Mouse (Mus musculus) spleen, adult 2 months (tissue): Measurements from ENCODE around the gene AW011738. TPM values are rescaled to one million over a fixed set of nuclear protein-coding genes. Genes with fewer than 3 reads are reported as not detected.

ENCODE experiments used
- DNase-seq, 2 experiments: peaks; one replicate each; pipeline versions ENCODE4 v3.0.0 to v3.0.0-alpha.2; 2012 to 2021; ENCODE audit warnings: low spot score in 2 of 2, low read depth in 1 of 2
- H3K27ac ChIP-seq: fragments of 200-500 bp; 2 replicates; pipeline ENCODE4 v1.5.1; 2012; ENCODE audit warnings: low read length, inconsistent platforms; ENCODE audit not compliant: insufficient read depth
- H3K27me3 ChIP-seq: fragments of 200-500 bp; 2 replicates; pipeline ENCODE4 v1.6.1; 2012; ENCODE audit warnings: mild to moderate bottlenecking, moderate library complexity, low read length, inconsistent platforms; ENCODE audit not compliant: control insufficient read depth, insufficient read depth
- H3K36me3 ChIP-seq: fragments of 200-500 bp; 2 replicates; pipeline ENCODE4 v1.6.1; 2012; ENCODE audit warnings: mild to moderate bottlenecking, low read length, inconsistent platforms; ENCODE audit not compliant: control insufficient read depth, insufficient read depth
- H3K4me1 ChIP-seq: fragments of 200-500 bp; 2 replicates; pipeline ENCODE4 v1.6.1; 2011; ENCODE audit warnings: inconsistent platforms; ENCODE audit not compliant: control insufficient read depth, insufficient read depth, insufficient read length
- H3K4me3 ChIP-seq: fragments of 200-500 bp; 2 replicates; pipeline ENCODE4 v1.5.1; 2011; ENCODE audit warnings: mild to moderate bottlenecking, inconsistent platforms; ENCODE audit not compliant: insufficient read depth, insufficient read length; ENCODE audit errors: extremely low read depth
- CTCF ChIP-seq: fragments of 200-500 bp; IDR thresholded peaks from 2 replicates; pipeline ENCODE4 v1.5.1; 2011; ENCODE audit warnings: mild to moderate bottlenecking, inconsistent platforms; ENCODE audit not compliant: insufficient read depth, insufficient read length, insufficient replicate concordance; ENCODE audit errors: extremely low read depth
- POLR2A ChIP-seq: fragments of 200-500 bp; IDR thresholded peaks from 2 replicates; pipeline ENCODE4 v1.6.1; 2011; ENCODE audit warnings: low read depth, low read length, inconsistent platforms
- WGBS: fragments of 180-500 bp; shearing (Covaris S2); methylation state at CpG from one replicate; pipeline ENCODE4 v1.1.7; 2018; 5-methylcytosine and 5-hydroxymethylcytosine counted together
- polyA plus RNA-seq: library from polyadenylated mRNA; depleted of rRNA; stranded (reverse); fragments of >200 nt; gene quantifications from 2 replicates; pipeline ENCODE4 v1.2.3, GENCODE M21; 2012; rRNA removed

AW011738 gene
- 10.6 TPM in 2 replicates for polyA plus RNA-seq

- WGBS = under 1% methylated on average over 37 of the region's 39 CpGs
- Histone ChIP-seq H3K27me3 (no peaks in the 10 kb centered on the region), H3K4me1 (peaks cover 5% of the 10 kb centered on the region; the same call in 1 of the 2 replicates), H3K4me3 (peak within 1 kb of the TSS; percentile 79), H3K27ac (peak within 1 kb of the TSS; percentile 88), H3K36me3 (no peaks in the 10 kb centered on the region)
- peak; percentile 54 to 68 for DNase-seq
- TF ChIP-seq CTCF (no peak), POLR2A (peak; percentile 83)
Observed at GRCm38 (mm10) chr4:156203001-156203412, at the start of gene AW011738. AW011738 (plus strand) TSS chr4:156203304.

GRCm38 (mm10) chr4:156154771-156155170 is 48.3 kb upstream of the AW011738 start:
- WGBS = 91% methylated on average over 3 of the region's 3 CpGs

GRCm38 (mm10) chr4:156166477-156166876 is 36.6 kb upstream of the AW011738 start:
- TF ChIP-seq POLR2A = no peak
- no peak for TF ChIP-seq CTCF
- DNase-seq = no peak
- H3K4me3 ChIP-seq = no peak overlapping the region
- H3K36me3 ChIP-seq = no peaks in the 10 kb centered on the region
- no peak overlapping the region for H3K27ac ChIP-seq
- H3K27me3 ChIP-seq = no peaks in the 10 kb centered on the region
- no peaks in the 10 kb centered on the region for H3K4me1 ChIP-seq
- 65% methylated on average over 9 of the region's 9 CpGs for WGBS

More at GRCm38 (mm10) chr4:156154771-156155170, 48.3 kb upstream of the AW011738 start:
- Histone ChIP-seq H3K27ac (no peak overlapping the region), H3K4me1 (no peaks in the 10 kb centered on the region), H3K36me3 (no peaks in the 10 kb centered on the region), H3K4me3 (no peak overlapping the region), H3K27me3 (no peaks in the 10 kb centered on the region)
- no peak for TF ChIP-seq CTCF
- TF ChIP-seq POLR2A = no peak
- DNase-seq = no peak

GRCm38 (mm10) chr4:156168611-156169010 is 34.5 kb upstream of the AW011738 start:
- Histone ChIP-seq H3K27ac (no peak overlapping the region), H3K27me3 (no peaks in the 10 kb centered on the region)
- WGBS = 95% methylated on average over 8 of the region's 8 CpGs

GRCm38 (mm10) chr4:156169129-156169528 is 34.0 kb upstream of the AW011738 start:
- H3K27ac ChIP-seq = no peak overlapping the region
- DNase-seq = no peak

More at GRCm38 (mm10) chr4:156168611-156169010, 34.5 kb upstream of the AW011738 start:
- H3K36me3 ChIP-seq = no peaks in the 10 kb centered on the region
- no peaks in the 10 kb centered on the region for H3K4me1 ChIP-seq
- no peak overlapping the region for H3K4me3 ChIP-seq
- TF ChIP-seq CTCF (no peak), POLR2A (no peak)
- no peak for DNase-seq

GRCm38 (mm10) chr4:156171828-156172227 is 31.3 kb upstream of the AW011738 start:
- WGBS = 91% methylated on average over 11 of the region's 11 CpGs
- H3K4me1 ChIP-seq = no peaks in the 10 kb centered on the region
- H3K4me3 ChIP-seq = no peak overlapping the region
- no peak overlapping the region for H3K27ac ChIP-seq
- TF ChIP-seq CTCF = no peak
- TF ChIP-seq POLR2A = no peak
- no peaks in the 10 kb centered on the region for H3K36me3 ChIP-seq
- H3K27me3 ChIP-seq = no peaks in the 10 kb centered on the region
- DNase-seq = no peak

More at GRCm38 (mm10) chr4:156169129-156169528, 34.0 kb upstream of the AW011738 start:
- TF ChIP-seq CTCF (no peak), POLR2A (no peak)
- H3K27me3 ChIP-seq = no peaks in the 10 kb centered on the region
- no peak overlapping the region for H3K4me3 ChIP-seq
- H3K4me1 ChIP-seq = no peaks in the 10 kb centered on the region
- WGBS = 92% methylated on average over 10 of the region's 10 CpGs
- H3K36me3 ChIP-seq = no peaks in the 10 kb centered on the region

GRCm38 (mm10) chr4:156177630-156178029 is 25.5 kb upstream of the AW011738 start:
- Histone ChIP-seq H3K36me3 (no peaks in the 10 kb centered on the region), H3K27me3 (no peaks in the 10 kb centered on the region), H3K4me3 (no peak overlapping the region), H3K4me1 (no peaks in the 10 kb centered on the region), H3K27ac (no peak overlapping the region)
- DNase-seq = no peak
- TF ChIP-seq POLR2A (no peak), CTCF (no peak)
- WGBS = 93% methylated on average over 9 of the region's 9 CpGs
